Mouse (Mus musculus) B cell, adult 62 days (primary cell): ENCODE results near the gene Ltbr. TPM values are rescaled to one million over a fixed set of nuclear protein-coding genes. Genes with fewer than 3 reads are reported as not detected.

ENCODE experiments used
- total RNA-seq: library from RNA; stranded (reverse); gene quantifications from 4 replicates; pipeline ENCODE4 v1.2.4, GENCODE M21; 2023

Ltbr gene
- total RNA-seq: 0.54 to 1.5 TPM (median 1.0 TPM) in 3 of 4 replicates, not detected in the other

DNA sequence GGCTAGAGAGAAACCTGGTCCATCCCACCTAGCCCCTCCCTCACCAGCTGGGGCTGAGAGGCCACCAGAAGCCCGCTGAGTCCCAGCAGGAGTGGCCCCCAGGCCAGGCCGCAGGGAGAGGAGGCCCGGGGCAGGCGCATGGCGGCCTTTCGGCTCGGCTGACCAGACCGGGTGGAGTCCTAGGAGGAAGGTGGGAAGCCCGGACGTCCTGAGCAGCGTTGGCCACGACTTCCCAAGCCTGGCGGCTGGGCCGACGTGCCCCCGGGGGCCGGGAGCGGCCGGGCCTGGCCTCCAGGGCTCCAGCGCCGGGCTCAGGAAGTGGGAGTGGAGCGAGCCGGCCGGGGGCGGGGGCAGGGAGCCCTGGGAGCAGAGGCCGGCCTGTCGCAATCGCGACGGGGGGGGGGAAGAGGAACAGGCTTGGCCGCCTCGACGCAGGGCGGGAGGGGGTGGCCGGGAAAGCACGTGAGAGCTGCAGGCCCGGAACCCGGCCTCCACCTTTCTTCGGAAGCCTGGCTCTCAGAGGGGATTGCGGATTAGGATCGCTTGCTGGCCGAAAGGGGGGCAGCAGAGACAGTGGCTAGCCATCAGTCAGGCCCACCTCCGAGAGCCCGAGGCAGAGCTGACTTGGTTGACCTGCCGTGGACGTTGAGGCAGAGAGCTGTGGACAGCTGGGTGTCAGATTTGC is at the start of gene Ltbr:
Ltbr (minus strand) TSS at position 340 of the 685 bp plus-strand sequence.

GRCm38 (mm10) chr6:125348721-125349574 is 35.3 kb upstream of the Ltbr start, which contains the start of gene Tnfrsf1a:
Tnfrsf1a (plus strand) TSS chr6:125349362.

DNA sequence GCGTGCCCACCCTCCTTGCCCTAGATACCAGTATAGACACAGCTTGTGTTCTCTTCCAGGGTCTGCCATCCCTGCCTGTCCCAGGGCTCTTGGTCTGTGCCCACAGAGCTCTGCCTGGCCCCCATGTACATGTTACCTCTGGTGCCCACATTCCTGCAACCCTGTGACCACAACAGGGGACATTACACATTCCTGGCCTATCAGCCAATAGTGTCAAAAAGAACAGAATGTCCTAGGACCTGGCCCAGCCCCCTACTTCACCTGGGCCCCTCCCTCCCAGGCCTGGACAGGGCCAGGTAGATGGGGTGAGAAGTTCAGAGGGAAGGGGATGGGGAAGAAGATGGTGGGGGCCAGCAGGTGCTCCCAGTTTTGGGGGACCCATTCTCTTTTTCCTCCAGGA is 6.6 kb upstream of the Ltbr start, which contains the start of gene Scnn1a:
Scnn1a (plus strand) TSS at position 337 of the 400 bp plus-strand sequence.

GRCm38 (mm10) chr6:125285890-125286289 is 27.8 kb downstream of the Ltbr start, which contains the start of gene Tuba3a:
Tuba3a (minus strand) TSS chr6:125286042.

Other genes with a start within 250 kb of the Ltbr start
- gene Lpar5, start 246.0 kb downstream of the Ltbr start, total RNA-seq: 13.3 to 16.6 TPM (median 16.0 TPM) in 4 replicates
- gene Chd4, start 217.9 kb downstream of the Ltbr start, total RNA-seq: 351 to 392 TPM (median 375 TPM) in 4 replicates
- gene Nop2, start 182.0 kb downstream of the Ltbr start, total RNA-seq: 34.6 to 42.1 TPM (median 38.3 TPM) in 4 replicates
- 42.9 to 47.2 TPM (median 44.7 TPM) in 4 replicates for gene Iffo1, start 168.6 kb downstream of the Ltbr start, total RNA-seq
- gene Gapdh, start 147.4 kb downstream of the Ltbr start, total RNA-seq: 392 to 444 TPM (median 437 TPM) in 4 replicates
- 38.6 to 46.4 TPM (median 44.2 TPM) in 4 replicates for gene Ncapd2, start 122.2 kb downstream of the Ltbr start, total RNA-seq
- gene Mrpl51, start 122.1 kb downstream of the Ltbr start, total RNA-seq: 31.0 to 37.3 TPM (median 34.3 TPM) in 4 replicates
- 52.5 to 69.2 TPM (median 57.3 TPM) in 4 replicates for gene Vamp1, start 98.3 kb downstream of the Ltbr start, total RNA-seq
- gene Tapbpl, start 82.0 kb downstream of the Ltbr start, total RNA-seq: 24.7 to 26.0 TPM (median 25.6 TPM) in 4 replicates
- gene Cd27, start 76.9 kb downstream of the Ltbr start, total RNA-seq: 0.63 to 3.4 TPM (median 2.1 TPM) in 4 replicates
- gene Tuba3a, start 27.8 kb downstream of the Ltbr start, total RNA-seq: not detected in 4 replicates
- not detected in 4 replicates for gene Scnn1a, start 6.8 kb upstream of the Ltbr start, total RNA-seq
- 1.1 to 2.5 TPM (median 1.4 TPM) in 4 replicates for gene Tnfrsf1a, start 35.5 kb upstream of the Ltbr start, total RNA-seq
- not detected in 4 replicates for gene Plekhg6, start 66.9 kb upstream of the Ltbr start, total RNA-seq
- gene Cd9, start 180.9 kb upstream of the Ltbr start, total RNA-seq: 17.4 to 25.6 TPM (median 22.9 TPM) in 4 replicates
- 0.39 to 2.4 TPM (median 1.6 TPM) in 4 replicates for gene Vwf, start 232.9 kb upstream of the Ltbr start, total RNA-seq